8 mouse cellular contexts compared by ENCODE assay signal in the genomic region with DNA sequence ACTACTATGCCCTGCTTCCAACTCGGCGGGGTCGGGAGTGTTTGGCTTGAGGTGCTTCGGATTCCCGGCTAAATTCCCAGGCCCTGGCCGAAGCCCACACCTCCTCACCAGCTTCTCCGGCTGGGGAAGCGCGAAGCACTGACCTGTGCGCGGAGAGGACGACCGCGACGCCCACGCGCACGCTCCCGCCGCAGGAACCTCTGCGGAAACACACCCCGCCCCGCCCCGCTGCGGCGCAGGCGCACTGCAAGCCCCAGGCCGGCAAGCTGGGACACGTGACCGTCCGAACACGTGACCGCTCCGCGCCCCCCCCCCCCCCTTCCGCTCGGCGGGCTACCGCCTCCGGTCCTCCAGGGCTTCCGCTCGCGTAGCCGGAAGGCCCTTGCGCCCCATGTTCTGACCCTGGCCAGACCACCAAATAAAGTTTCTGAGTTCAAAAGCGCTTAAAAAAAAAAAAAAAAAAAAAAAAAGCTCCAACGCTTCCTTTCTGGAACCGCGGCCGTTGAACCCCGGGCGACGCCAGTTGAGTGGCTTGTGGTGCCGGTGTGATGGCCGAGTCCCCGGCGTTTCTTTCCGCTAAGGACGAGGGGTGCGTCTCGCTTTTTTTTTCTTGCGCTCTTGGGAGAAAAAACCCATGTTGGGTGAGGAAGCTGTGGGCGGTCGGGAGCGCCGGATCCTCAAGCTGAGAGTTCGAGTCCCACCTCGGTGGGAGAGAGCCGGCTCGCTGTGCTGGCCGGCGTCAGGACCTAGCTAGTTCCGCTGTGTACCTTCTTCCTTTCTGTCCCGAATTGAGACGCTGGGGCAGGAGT. TPM values are rescaled to one million over a fixed set of nuclear protein-coding genes. Genes with fewer than 3 reads are reported as not detected.
A peak's percentile ranks its signal among the peaks of the same experiment; 100 is the strongest.
DNase-seq lines count a peak whose midpoint lies in the region; ATAC-seq and TF ChIP-seq lines count a peak whose summit lies in the region.

A gene (minus strand): TSS at position 266 of the 809 bp plus-strand sequence.
A gene (plus strand): TSS at position 345 of the 809 bp plus-strand sequence.

- H3K9me3 ChIP-seq in hindbrain, postnatal 0 days (ENCODE audit: low read length): no peaks in the 10 kb centered on the region

- 0 out of 2 replicates have a peak, but pooled peaks cover 7% of the 10 kb centered on the region for H3K4me1 ChIP-seq in hindbrain, postnatal 0 days (ENCODE audit: insufficient read depth, low read length)

- TF ChIP-seq CTCF in gastrocnemius, adult 2 months (IDR thresholded peaks at IDR 0.05): no peak
- no peak for TF ChIP-seq CTCF in hindbrain, postnatal 0 days (IDR thresholded peaks at IDR 0.05; ENCODE audit: low read depth)
- TF ChIP-seq CTCF in left cerebral cortex, adult 2 months (IDR thresholded peaks at IDR 0.05): no peak

- peak; percentile 80 for DNase-seq in WW6 (ENCODE audit: low read depth, low spot score)
- peak; percentile 91 to 96 for DNase-seq in cerebellum, postnatal 4 days (ENCODE audit: low spot score in 2 of 2)
- DNase-seq in gastrocnemius, adult 2 months: peak; percentile 98
- peak; percentile 96 for DNase-seq in hindbrain, postnatal 0 days (ENCODE audit: low spot score)
- peak; percentile 97 for DNase-seq in left cerebral cortex, adult 2 months (ENCODE audit: extremely low spot score in 1 of 2, low spot score in 2 of 2)
- DNase-seq in right cerebral cortex, adult 2 months (ENCODE audit: low spot score in 2 of 2): peak; percentile 92 to 96
- DNase-seq in urinary bladder, postnatal 14 days (ENCODE audit: low spot score): peak; percentile 95

- H3K4me2 ChIP-seq in hindbrain, postnatal 0 days (ENCODE audit: low read depth, low read length): peak within 1 kb of the TSS; percentile 91

- H3K27me3 ChIP-seq in hindbrain, postnatal 0 days (ENCODE audit: insufficient read depth, low read length): no peaks in the 10 kb centered on the region

- peak within 1 kb of the TSS; percentile 96 for H3K4me3 ChIP-seq in gastrocnemius, adult 2 months
- peak within 1 kb of the TSS; percentile 70 for H3K4me3 ChIP-seq in hindbrain, postnatal 0 days (ENCODE audit: low read length)
- H3K4me3 ChIP-seq in left cerebral cortex, adult 2 months: peak within 1 kb of the TSS; percentile 85

- H3K36me3 ChIP-seq in hindbrain, postnatal 0 days (ENCODE audit: insufficient read depth, low read length): no peaks in the 10 kb centered on the region

- H3K9ac ChIP-seq in hindbrain, postnatal 0 days (replicated peaks; ENCODE audit: low read length): peak within 1 kb of the TSS; percentile 74

- H3K27ac ChIP-seq in gastrocnemius, adult 2 months: peak within 1 kb of the TSS; percentile 93
- H3K27ac ChIP-seq in hindbrain, postnatal 0 days: peak within 1 kb of the TSS; percentile 85
- H3K27ac ChIP-seq in left cerebral cortex, adult 2 months: peak within 1 kb of the TSS; percentile 98

- WGBS in hindbrain, postnatal 0 days: under 1% methylated on average over 71 of the region's 75 CpGs

- intact Hi-C loops in gastrocnemius, adult 2 months (cut with DNase I): loop anchor here (2.0 kb wide), 1 partner anchor 44 kb away; a partner anchor contains a TSS
- intact Hi-C loops in left cerebral cortex, adult 2 months (cut with DNase I): loop anchor here (2.0 kb wide), 1 partner anchor 46 kb away; no protein-coding TSS in a partner anchor

- peak; percentile 95 for ATAC-seq in hindbrain, postnatal 0 days
- peak; percentile 84 for ATAC-seq in megakaryocyte, adult 5-6 weeks (ENCODE audit: poor library complexity, severe bottlenecking)

RNA-seq across cellular contexts. Expression of the first gene that starts in this region (rescaled TPM):
- total RNA-seq in gastrocnemius, adult 2 months (2021): 10 to 100 TPM; 31.8 to 55.6 TPM
- 24.7 and 56.8 TPM in 2 replicates for total RNA-seq in hindbrain, postnatal 0 days (2014; rRNA removed)
- 25.6 and 30.0 TPM in 2 replicates for polyA plus RNA-seq in hindbrain, postnatal 0 days (2015; fragmentation: Nextera tagmentation; extraction: Ambion mirVana)
- total RNA-seq in left cerebral cortex, adult 2 months (2021): 10 to 100 TPM; 38.2 to 39.2 TPM
- total RNA-seq in megakaryocyte, adult 5-6 weeks (2015): 35.0 and 40.7 TPM in 2 replicates
- 21.1 and 29.5 TPM in 2 replicates for total RNA-seq in megakaryocyte, adult 5-6 weeks (2017)

RNA-seq across cellular contexts. Expression of the second gene that starts in this region (rescaled TPM):
- total RNA-seq in gastrocnemius, adult 2 months (2021): 10 to 100 TPM; 15.5 to 15.6 TPM
- total RNA-seq in hindbrain, postnatal 0 days (2014; rRNA removed): 8.3 and 10.8 TPM in 2 replicates
- polyA plus RNA-seq in hindbrain, postnatal 0 days (2015; fragmentation: Nextera tagmentation; extraction: Ambion mirVana): 6.6 and 7.7 TPM in 2 replicates
- total RNA-seq in left cerebral cortex, adult 2 months (2021): 10 to 100 TPM; 21.0 to 21.8 TPM
- 20.8 and 26.4 TPM in 2 replicates for total RNA-seq in megakaryocyte, adult 5-6 weeks (2015)
- total RNA-seq in megakaryocyte, adult 5-6 weeks (2017): 24.4 and 27.4 TPM in 2 replicates

Comparison
In these comparisons a context has a peak if more than half of its experiments do, and no peak if none do; other contexts are left out.
1. Peak in every context shown above with its lines: DNase-seq, ATAC-seq, H3K4me3 ChIP-seq and H3K27ac ChIP-seq.